Mouse (Mus musculus) liver, embryonic 12.5 days (tissue): ENCODE results near the gene Gm45208. TPM values are rescaled to one million over a fixed set of nuclear protein-coding genes. Genes with fewer than 3 reads are reported as not detected.

ENCODE experiments used
- ATAC-seq: fragments of 200-750 bp; cut with Nextera tagmentation; 2 replicates; pipeline ENCODE4 v1.8.0; 2017; ENCODE audit warnings: moderate number of reproducible peaks, mild to moderate bottlenecking, moderate library complexity
- H3K27ac ChIP-seq: fragments of 300-500 bp; sonication (generic); 2 replicates; pipeline ENCODE4 v1.5.1; 2016; ENCODE audit warnings: mild to moderate bottlenecking
- H3K27me3 ChIP-seq: fragments of 300-500 bp; sonication (generic); replicated peaks from 2 replicates; pipeline ENCODE4 v1.6.1; 2016; ENCODE audit warnings: mild to moderate bottlenecking, moderate library complexity
- H3K36me3 ChIP-seq: fragments of 300-500 bp; sonication (generic); 2 replicates; pipeline ENCODE4 v1.6.1; 2016; ENCODE audit warnings: mild to moderate bottlenecking, moderate library complexity
- H3K4me1 ChIP-seq: fragments of 300-500 bp; sonication (generic); 2 replicates; pipeline ENCODE4 v1.6.1; 2016
- H3K4me2 ChIP-seq: fragments of 300-500 bp; sonication (generic); 2 replicates; pipeline ENCODE4 v1.6.1; 2016; ENCODE audit warnings: mild to moderate bottlenecking, moderate library complexity
- H3K4me3 ChIP-seq: fragments of 300-500 bp; sonication (generic); 2 replicates; pipeline ENCODE4 v1.5.1; 2016; ENCODE audit warnings: mild to moderate bottlenecking, moderate library complexity
- H3K9ac ChIP-seq: fragments of 300-500 bp; sonication (generic); 2 replicates; pipeline ENCODE4 v1.6.1; 2016; ENCODE audit warnings: mild to moderate bottlenecking, moderate library complexity
- H3K9me3 ChIP-seq: fragments of 300-500 bp; sonication (generic); replicated peaks from 2 replicates; pipeline ENCODE4 v1.6.1; 2016; ENCODE audit warnings: mild to moderate bottlenecking, moderate library complexity
- WGBS: fragments of 180-500 bp; shearing (Covaris S2); methylation state at CpG from one replicate; pipeline ENCODE4 v1.1.7; 2016; ENCODE audit not compliant: insufficient replicate concordance; 5-methylcytosine and 5-hydroxymethylcytosine counted together
- polyA plus RNA-seq: library from polyadenylated mRNA; unstranded; fragments of >200 nt; fragmentation: Nextera tagmentation; extraction: Ambion mirVana; gene quantifications from 2 replicates; pipeline ENCODE4 v1.2.1, GENCODE M21; 2016

Gm45208 gene
- polyA plus RNA-seq, 1 experiment from 2014 or later: not detected

GRCm38 (mm10) chrX:7779294-7779693, 57.2 kb downstream of the Gm45208 start:
- Histone ChIP-seq H3K27me3 (no peaks in the 10 kb centered on the region), H3K4me2 (peak overlapping the region; percentile 57), H3K4me3 (peak overlapping the region; percentile 29), H3K27ac (peak overlapping the region; percentile 95), H3K36me3 (peaks cover 1% of the 10 kb centered on the region; the same call in 1 of the 2 replicates), H3K9me3 (no peaks in the 10 kb centered on the region), H3K4me1 (peaks cover 43% of the 10 kb centered on the region), H3K9ac (peak overlapping the region; percentile 53)
- WGBS: 5% methylated on average over 3 of the region's 3 CpGs
- ATAC-seq: peak; percentile 77

Other genes starting within 250 kb of the Gm45208 start
- gene Foxp3, start 148.6 kb upstream of the Gm45208 start, polyA plus RNA-seq: 0.14 TPM in 1 of 2 replicates, not detected in the other
- 0.93 and 1.0 TPM in 2 replicates for gene Ppp1r3f, start 148.0 kb upstream of the Gm45208 start, polyA plus RNA-seq
- gene Ccdc22, start 116.7 kb upstream of the Gm45208 start, polyA plus RNA-seq: 26.1 and 26.2 TPM in 2 replicates
- gene Cacna1f, start 115.2 kb upstream of the Gm45208 start, polyA plus RNA-seq: 0.04 TPM in 2 replicates
- 0.41 and 0.76 TPM in 2 replicates for gene Syp, start 83.8 kb upstream of the Gm45208 start, polyA plus RNA-seq
- gene Prickle3, start 65.0 kb upstream of the Gm45208 start, polyA plus RNA-seq: 1.3 and 1.4 TPM in 2 replicates
- gene Plp2, start 50.9 kb upstream of the Gm45208 start, polyA plus RNA-seq: 36.2 and 37.6 TPM in 2 replicates
- 0.04 TPM in 1 of 2 replicates, not detected in the other for gene Magix, start 41.0 kb upstream of the Gm45208 start, polyA plus RNA-seq
- 18.9 and 20.8 TPM in 2 replicates for gene Gpkow, start 25.1 kb upstream of the Gm45208 start, polyA plus RNA-seq
- gene Wdr45, start 7.9 kb upstream of the Gm45208 start, polyA plus RNA-seq: 14.6 and 15.6 TPM in 2 replicates
- 13.0 and 13.4 TPM in 2 replicates for gene Praf2, start 6.2 kb downstream of the Gm45208 start, polyA plus RNA-seq
- gene Ccdc120, start 28.7 kb downstream of the Gm45208 start, polyA plus RNA-seq: 2.6 and 3.2 TPM in 2 replicates
- gene Tfe3, start 40.3 kb downstream of the Gm45208 start, polyA plus RNA-seq: 14.1 and 15.1 TPM in 2 replicates
- gene Gripap1, start 67.5 kb downstream of the Gm45208 start, polyA plus RNA-seq: 36.8 and 39.1 TPM in 2 replicates
- 0.37 and 0.38 TPM in 2 replicates for gene Kcnd1, start 100.0 kb downstream of the Gm45208 start, polyA plus RNA-seq
- gene Otud5, start 119.1 kb downstream of the Gm45208 start, polyA plus RNA-seq: 57.3 and 60.1 TPM in 2 replicates
- gene Pim2, start 156.0 kb downstream of the Gm45208 start, polyA plus RNA-seq: 5.0 and 5.2 TPM in 2 replicates
- 19.7 and 23.1 TPM in 2 replicates for gene Slc35a2, start 161.8 kb downstream of the Gm45208 start, polyA plus RNA-seq
- 65.0 and 65.2 TPM in 2 replicates for gene Pqbp1, start 177.0 kb downstream of the Gm45208 start, polyA plus RNA-seq
- gene Timm17b, start 177.1 kb downstream of the Gm45208 start, polyA plus RNA-seq: 98.3 and 98.9 TPM in 2 replicates
- gene Gm10491, start 185.6 kb downstream of the Gm45208 start, polyA plus RNA-seq: not detected in 2 replicates
- gene Gm10490, start 187.3 kb downstream of the Gm45208 start, polyA plus RNA-seq: not detected in 2 replicates
- 0.26 and 0.33 TPM in 2 replicates for gene Pcsk1n, start 197.6 kb downstream of the Gm45208 start, polyA plus RNA-seq
- 0.17 TPM in 1 of 2 replicates, not detected in the other for gene Eras, start 206.4 kb downstream of the Gm45208 start, polyA plus RNA-seq
- gene Hdac6, start 225.6 kb downstream of the Gm45208 start, polyA plus RNA-seq: 15.4 and 15.8 TPM in 2 replicates